Mouse (Mus musculus): ENCODE measurements around the gene Uhmk1.
A peak's percentile ranks its signal among the peaks of the same experiment; 100 is the strongest.
"Not testable (repeated sequence)": the region's sequence is repeated elsewhere in the genome, so short reads cannot be mapped to it uniquely, and the experiment has no call there.

Uhmk1 gene

DNA sequence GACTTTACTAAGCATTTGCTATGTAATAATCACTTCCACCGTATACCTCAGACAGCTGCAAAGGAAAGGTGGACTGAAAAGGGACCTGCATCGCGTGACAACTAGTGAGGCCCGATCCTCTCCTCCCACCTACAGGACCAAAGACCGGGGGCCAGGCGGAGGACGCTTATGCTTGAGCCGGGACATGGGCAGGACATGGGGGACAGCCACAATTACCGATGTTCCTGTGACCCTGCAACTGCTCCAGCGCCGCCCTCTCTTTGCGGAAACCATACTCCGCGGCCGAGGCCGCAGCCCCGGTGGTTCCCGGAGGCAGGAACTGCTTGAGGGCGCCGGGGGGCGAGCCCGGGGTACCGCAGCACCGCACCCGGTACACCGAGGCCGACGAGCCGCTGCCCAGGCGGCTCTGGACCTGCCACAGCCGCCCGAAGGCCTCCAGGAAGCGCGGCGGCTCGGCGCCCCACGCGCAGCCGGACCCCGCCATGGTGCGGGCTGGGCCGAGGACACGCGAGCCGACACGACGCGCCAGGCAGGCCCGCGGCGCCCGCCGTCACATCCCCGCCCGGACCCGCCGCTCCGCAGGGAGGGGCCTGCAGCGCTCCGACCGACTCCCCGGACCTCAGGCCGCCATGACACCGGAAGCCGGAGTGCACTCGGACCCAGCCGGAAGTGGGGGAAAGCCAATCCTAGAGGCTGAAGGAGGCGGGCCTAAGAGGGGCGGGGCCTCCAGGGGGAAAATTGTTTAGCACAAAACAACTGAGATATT, at the start of gene Uhmk1:
Uhmk1 (minus strand) TSS at position 641 of the 766 bp plus-strand sequence.
- peak; percentile 91 for DNase-seq

- DNase-seq: peak; percentile 81
Measured at GRCm38 (mm10) chr1:170255560-170255910, 40.3 kb upstream of the Uhmk1 start.

DNA sequence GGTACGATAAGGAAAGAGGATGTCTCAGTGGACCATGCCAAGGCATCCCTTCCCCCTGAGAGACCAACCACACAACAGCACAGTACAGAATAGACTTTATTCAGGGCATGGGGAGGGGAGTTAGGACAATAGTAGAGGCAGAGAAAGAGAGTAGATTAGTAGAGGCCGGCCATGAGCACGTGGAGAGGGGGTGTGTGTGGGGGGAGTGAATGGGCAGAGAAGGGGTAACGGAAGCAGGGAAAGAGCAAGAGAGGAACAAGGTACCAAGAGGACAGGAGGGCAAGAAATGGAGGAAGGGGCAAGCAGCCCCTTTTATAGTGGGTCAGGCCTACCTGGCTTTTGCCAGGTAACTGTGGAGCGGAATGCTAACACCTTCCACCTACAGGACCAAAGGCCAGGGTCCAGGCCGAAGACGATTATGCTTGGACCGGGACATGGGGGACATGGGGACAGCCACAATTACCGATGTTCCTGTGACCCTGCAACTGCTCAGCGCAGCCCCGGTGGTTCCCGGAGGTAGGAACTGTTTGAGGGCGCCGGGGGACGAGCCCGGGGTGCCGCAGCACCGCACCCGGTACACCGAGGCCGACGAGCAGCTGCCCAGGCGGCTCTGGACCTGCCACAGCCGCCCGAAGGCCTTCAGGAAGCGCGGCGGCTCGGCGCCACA, 39.8 kb upstream of the Uhmk1 start:
- DNase-seq: no peak

GRCm38 (mm10) chr1:170245016-170245415, 29.8 kb upstream of the Uhmk1 start:
- DNase-seq: no peak

DNA sequence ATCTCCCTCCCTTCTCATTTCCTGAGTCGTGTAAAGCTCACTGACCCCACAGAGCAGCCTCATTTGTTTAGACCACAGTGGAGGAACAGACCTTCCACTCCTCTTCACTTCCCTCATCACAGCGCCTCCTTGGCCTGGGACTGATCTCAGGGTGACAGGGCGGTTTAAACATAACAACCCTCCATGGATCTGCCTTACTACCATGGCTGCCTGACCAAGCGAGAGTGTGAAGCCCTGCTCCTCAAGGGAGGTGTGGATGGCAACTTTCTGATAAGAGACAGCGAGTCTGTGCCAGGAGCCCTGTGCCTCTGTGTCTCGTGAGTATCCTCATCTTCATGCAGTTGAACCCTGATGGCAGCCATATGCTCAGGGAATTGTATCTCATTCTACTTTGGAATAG, 17.5 kb upstream of the Uhmk1 start, which contains the start of gene Sh2d1b2:
Sh2d1b2 (plus strand) TSS at position 62 of the 400 bp plus-strand sequence.
- not testable (repeated sequence) for DNase-seq

GRCm38 (mm10) chr1:170223276-170223675, 8.1 kb upstream of the Uhmk1 start:
- DNase-seq: no peak

DNA sequence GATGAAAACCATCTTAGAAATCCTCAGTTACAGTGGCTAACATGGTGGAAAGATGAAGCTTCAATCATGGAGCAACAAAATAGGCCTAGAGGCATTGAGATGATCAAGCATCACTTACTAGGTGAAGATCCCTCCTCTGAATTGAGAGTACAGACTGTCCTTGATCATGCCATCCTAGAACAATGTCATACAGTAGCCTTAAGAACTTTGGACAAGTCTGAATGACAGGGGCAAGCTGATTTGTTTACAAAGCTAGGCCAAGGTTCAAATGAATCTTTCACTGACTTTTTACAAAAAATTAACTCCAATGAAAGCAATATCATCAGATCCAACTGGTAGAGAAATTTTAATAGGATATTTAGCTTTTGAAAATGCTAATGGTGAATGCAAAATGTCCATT, 5.2 kb upstream of the Uhmk1 start:
- no peak for DNase-seq

DNA sequence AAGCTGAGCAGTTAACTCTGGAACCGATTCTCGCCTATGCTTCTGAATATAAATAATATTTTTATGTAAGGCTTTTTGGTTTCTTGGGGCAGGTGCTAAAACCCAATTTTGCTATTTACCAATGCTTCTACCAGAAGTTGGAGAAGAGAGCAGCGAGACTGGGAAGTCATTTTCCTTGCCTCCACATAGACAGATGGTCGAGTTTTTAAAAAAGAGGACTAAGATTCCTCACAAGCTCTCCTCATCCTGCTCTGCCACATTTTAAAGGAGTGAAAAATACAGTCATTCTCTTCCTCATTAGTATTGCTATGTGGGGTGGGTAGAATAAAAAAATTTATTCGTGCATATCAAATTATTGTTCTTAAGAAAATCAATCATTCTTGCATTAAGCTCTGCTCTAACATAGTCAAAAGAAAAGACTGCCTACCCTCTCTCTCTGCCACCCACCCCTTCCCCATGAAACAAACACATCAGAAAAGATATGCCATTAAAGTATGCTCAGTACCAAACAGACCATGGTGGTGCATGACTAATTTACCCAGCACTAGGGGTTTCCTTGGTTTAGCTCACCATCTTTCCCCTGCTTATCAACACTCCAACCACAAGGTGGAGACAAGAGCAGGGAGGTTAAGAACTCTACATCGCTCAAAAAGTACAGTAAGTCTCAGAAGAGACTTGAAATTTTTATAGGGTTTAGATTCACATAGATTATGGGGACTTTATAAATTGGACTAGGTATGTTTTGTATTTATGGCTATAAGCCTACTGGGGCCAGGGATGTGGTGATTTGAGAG, 3.1 kb upstream of the Uhmk1 start:
- DNase-seq: no peak

DNA sequence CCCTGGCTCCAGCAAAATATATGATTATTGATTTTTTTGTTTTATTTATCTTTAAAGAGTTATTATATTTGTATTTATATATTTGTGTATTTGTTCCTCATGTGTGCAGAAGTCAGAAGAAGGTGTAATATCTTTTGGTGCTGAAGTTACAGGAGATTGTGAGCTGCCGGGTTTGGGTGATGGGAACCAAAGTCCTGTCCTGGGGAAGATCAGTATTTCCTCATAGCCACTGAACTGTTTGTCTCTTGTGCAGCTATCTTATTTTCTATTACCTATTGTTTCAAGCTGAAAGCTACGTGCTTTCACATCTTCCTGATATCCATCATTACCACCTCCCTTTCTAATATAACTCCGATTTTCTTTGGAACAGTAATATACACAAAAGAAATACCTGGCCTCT, 393 bp upstream of the Uhmk1 start:
- no peak for DNase-seq

DNA sequence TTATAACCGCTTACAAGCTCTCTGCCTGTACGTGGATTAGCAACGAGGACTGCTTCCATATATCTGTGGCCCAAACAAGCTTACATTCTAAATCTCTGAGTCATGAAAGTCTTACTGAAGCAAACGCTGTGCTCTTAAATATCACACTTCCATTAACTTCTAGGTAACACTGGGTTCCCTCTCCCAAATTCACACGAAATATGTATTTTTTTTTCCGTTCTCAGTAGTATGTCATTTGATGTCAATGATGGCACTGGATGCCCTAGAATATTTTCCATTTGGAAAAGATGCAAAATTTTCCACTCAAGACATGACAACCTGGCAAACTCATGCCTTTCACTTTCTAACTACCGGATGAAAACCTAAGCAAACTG, 827 bp downstream of the Uhmk1 start:
- DNase-seq: no peak

DNA sequence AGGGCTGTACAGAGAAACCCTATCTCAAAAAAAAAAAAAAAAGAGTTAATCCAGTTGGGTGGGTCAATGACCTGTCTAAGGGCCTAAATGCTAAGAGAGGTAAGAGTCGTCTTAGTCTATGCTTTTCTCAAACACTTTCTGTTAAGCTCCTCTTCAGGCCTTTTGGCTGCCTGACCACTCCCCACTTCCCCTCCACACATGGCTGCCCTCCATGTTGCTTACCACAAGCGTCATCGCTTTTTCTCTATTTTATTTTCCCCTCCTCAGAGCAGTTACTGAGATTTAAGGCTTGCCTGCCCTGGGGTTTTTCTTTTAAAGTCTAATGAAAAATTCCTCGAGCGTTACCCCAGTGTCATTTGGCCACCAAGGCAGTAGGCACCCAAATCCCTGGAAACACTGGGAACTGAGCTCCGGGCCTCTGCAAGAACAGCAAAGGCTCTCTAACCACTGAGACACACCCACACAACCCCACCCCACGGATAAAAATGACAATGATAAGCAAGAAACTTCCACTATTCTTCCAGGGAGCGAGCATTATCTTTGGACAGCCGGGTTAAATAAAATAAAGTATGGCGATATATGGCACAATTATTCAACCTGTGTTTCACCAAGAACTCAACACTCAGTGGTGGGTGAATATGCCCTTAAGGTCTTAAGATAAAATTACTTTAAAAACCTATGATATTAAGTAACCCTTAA, 1.9 kb downstream of the Uhmk1 start:
- DNase-seq: no peak

DNA sequence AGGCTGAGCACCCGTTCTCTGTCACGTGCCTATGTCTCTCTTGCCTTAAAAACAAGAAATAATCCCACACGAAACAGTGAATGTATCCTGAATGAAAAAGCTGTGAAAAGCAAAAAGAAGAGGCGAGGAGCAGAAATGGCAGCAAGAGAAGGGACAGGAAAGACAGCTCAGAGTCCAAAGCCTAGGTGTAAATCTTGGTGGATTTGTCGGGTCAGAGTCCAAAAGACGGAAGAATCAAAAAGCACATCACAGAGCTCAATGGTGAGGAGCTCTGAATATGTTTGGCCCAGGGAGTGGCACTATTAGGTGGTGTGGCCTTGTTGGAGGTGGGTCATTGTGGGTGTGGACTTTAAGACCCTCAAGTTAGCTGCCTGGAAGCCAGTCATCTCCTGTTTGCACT, 8.8 kb downstream of the Uhmk1 start:
- no peak for DNase-seq

DNA sequence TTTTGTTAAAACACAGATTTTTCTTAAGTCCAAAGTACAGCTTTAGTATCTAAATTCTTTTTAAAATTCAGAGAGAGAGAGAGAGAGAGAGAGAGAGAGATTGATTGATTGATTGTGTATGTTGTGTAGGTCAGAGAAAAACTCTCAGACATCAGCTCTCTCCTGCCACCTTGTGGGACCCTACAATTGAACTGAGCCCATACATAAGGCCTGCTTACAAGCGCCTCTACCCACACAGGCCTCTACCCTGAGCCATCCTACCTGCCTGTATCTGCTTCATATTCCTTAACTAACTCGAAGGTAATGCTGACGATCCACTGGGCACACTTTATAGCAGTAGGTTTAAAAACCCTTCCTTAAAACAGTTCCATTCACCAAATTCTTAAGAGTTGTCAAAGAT, 14.8 kb downstream of the Uhmk1 start:
- peak; percentile 43 for DNase-seq

DNA sequence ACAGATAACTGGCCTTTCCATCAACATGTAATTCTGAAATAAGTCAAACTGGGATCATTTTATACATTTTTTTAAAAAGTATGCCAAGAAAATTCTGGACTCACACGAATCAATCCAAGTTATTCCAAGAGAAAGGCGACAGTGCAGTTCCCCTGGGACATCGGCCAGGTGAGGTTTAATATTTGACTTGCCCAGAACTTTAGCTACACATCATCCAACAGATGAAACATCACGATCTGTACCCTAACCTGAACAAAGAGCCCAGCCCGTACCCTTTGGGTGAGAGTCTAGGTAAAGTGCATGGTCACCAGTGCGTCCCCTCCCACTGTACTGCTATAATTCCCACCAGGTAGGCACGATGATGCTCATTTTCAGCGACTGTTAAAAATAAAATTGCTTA, 19.0 kb downstream of the Uhmk1 start:
- DNase-seq: no peak

GRCm38 (mm10) chr1:170191925-170192324, 23.3 kb downstream of the Uhmk1 start:
- no peak for DNase-seq

- no peak for DNase-seq
Measured at GRCm38 (mm10) chr1:170190225-170190624, 25.0 kb downstream of the Uhmk1 start.

- peak; percentile 53 for DNase-seq
Measured at GRCm38 (mm10) chr1:170188601-170189000, 26.6 kb downstream of the Uhmk1 start.

GRCm38 (mm10) chr1:170186531-170186930, 28.7 kb downstream of the Uhmk1 start:
- DNase-seq: no peak

DNA sequence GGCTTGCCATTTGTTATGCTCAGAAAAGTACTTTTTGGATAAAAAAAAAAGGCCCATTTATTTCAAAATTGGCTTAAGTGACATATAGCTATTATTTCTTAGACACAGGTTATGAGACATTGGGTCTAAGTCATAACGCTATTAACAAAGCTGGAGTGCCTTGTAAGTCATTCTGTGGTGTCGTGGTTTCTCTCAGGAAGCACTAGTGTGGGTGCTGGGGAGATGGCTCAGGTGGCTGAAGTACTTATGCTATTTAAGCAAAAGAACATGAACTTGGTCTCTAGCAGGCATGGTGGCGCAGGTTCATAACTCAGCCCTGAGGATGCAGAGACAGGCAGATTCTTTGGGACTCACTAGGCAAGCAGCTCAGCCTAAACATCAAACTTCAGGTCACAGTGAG, 30.1 kb downstream of the Uhmk1 start:
- no peak for DNase-seq

DNA sequence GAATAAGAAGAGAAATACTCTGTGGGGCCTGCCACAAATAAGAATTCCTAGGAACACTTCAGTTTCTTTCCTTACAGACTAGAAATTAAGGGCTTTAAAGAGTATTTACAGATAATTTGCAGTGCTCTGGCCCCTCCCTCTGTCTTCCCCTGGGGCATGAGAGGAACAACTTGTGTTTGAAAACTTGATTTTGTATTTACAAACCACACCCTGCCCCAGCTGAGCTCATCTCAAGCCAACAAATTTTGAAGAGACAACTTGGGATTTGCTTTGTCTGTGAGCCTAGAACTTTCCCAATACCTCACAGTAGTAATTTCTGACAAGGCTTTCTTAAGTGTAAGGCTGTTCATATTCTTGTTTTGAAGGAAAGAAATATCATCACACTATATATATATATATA, 32.5 kb downstream of the Uhmk1 start:
- DNase-seq: no peak

DNA sequence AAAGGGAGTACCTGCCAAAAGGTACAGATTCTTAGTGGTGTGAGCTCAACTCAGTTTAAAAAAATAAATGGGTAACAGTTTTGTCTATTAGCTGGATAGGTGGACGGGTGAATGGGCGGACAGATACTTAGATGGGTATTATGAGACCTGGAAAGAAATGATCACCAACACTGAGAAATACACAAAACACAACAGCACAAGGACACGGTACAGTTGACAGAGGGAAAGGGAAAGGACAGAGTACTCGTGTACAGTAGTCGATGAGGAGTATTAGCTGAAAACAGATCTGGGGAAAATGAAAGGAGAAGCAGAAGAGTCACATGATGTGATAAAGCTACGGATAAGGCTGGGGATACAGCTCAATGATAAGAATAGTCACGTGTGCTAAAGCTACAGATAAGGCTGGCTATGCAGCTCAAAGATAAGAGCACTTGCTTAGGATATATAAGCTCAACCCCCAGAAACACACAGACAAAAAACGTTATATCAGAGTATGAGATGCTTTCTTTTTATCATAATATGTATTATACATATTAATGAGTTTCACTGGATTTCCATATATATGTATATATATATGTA, 38.4 kb downstream of the Uhmk1 start:
- DNase-seq: no peak

DNA sequence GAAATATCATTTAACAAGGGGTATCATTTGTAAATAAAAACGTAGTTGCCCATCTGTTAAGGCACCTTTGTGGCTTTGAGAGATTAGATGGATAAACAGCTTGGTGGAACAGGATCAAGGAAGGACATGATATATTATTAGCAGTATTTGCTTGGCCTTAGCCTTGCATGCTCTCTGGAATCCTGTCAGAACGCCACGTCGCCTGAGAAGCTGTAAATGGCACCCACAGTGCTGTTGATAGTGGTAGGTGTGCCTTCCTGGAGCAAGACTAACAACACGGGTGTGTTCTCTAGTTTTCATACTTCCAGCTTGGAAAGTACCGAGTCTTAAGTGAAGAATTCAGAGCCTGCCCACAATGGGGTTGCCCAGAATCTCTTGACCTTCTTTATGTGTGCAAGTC, 39.3 kb downstream of the Uhmk1 start:
- DNase-seq: no peak

GRCm38 (mm10) chr1:170174814-170175332, 40.3 kb downstream of the Uhmk1 start, which contains the start of gene Uap1:
TSS of gene Uap1 (minus strand) at chr1:170174957.
- DNase-seq: peak; percentile 98
